Mouse (Mus musculus): ENCODE data around the gene Shank2. TPM values are rescaled to one million over a fixed set of nuclear protein-coding genes. Genes with fewer than 3 reads are reported as not detected.

Gene Shank2
- total RNA-seq, 1 experiment: 0.94 TPM

GRCm38 (mm10) chr7:144187869-144188430 is 186.2 kb downstream of the Shank2 start:
- in situ Hi-C loops (cut with MboI; ENCODE audit: low sequenced_read_pairs in 2 of 2, unreplicated experiment in 2 of 2): loop anchor here in 1 of 2 experiments (10.0 kb wide), 1 partner anchor 93 kb away; no protein-coding TSS in a partner anchor
- Histone ChIP-seq H3K27ac (ENCODE audit: insufficient read depth, low read depth, low read length, poor library complexity, severe bottlenecking) (no peak overlapping the region), H3K9ac (ENCODE audit: insufficient read depth, low read depth, low read length, poor library complexity, severe bottlenecking) (no peak overlapping the region), H3K36me3 (ENCODE audit: control insufficient read depth, insufficient read depth, low read length, poor library complexity, severe bottlenecking) (no peaks in the 10 kb centered on the region), H3K4me3 (ENCODE audit: insufficient read depth in 1 of 2, low read depth in 1 of 2, low read length in 2 of 2, poor library complexity in 1 of 2, severe bottlenecking in 1 of 2) (no peak overlapping the region), H3K4me1 (ENCODE audit: control insufficient read depth in 2 of 2, insufficient read depth in 2 of 2, low read length in 2 of 2, poor library complexity in 1 of 2) (no peaks in the 10 kb centered on the region; a peak in 1 of 4 replicates), H3K9me3 (ENCODE audit: control insufficient read depth, insufficient read depth, low read depth, low read length) (no peaks in the 10 kb centered on the region)
- no peak for TF ChIP-seq ZC3H11A (IDR thresholded peaks at IDR 0.05; ENCODE audit: borderline replicate concordance, low read depth, low read length)
- no peak for TF ChIP-seq MAFK (IDR thresholded peaks at IDR 0.05; ENCODE audit: insufficient read depth, low read depth, low read length)
- no peak for TF ChIP-seq ZNF384 (IDR thresholded peaks at IDR 0.05; ENCODE audit: low read depth, low read length)
- TF ChIP-seq CHD2 (IDR thresholded peaks at IDR 0.05; ENCODE audit: low read depth, low read length): no peak
- TF ChIP-seq HCFC1 (IDR thresholded peaks at IDR 0.05; ENCODE audit: borderline replicate concordance, insufficient read depth, low read length): no peak
- no peak for DNase-seq (ENCODE audit: low read depth, low spot score)

DNA sequence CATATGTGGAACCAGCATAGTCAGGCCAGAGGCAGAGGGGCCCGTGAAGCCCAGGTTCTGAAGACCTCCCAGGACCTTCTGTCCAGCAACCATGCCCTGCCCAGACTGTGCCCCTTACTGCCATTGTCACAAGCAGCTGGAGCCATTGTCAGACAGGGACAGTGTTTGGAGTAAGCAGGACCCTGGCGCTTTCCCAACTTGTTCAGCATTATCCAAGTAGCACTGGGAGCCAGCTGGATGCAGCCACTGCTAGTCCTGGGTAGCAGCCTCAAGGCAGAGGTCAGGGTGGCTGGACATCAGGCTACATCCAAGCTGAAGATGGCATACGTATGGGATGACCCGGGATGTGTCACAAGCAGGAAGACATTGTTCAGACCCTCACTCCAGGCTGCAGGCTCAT is 187.7 kb downstream of the Shank2 start:
- no peak for TF ChIP-seq MAFK (IDR thresholded peaks at IDR 0.05; ENCODE audit: insufficient read depth, low read depth, low read length)
- no peak for TF ChIP-seq HCFC1 (IDR thresholded peaks at IDR 0.05; ENCODE audit: borderline replicate concordance, insufficient read depth, low read length)
- no peak for TF ChIP-seq CHD2 (IDR thresholded peaks at IDR 0.05; ENCODE audit: low read depth, low read length)
- TF ChIP-seq ZNF384 (IDR thresholded peaks at IDR 0.05; ENCODE audit: low read depth, low read length): no peak
- no peak for TF ChIP-seq ZC3H11A (IDR thresholded peaks at IDR 0.05; ENCODE audit: borderline replicate concordance, low read depth, low read length)

DNA sequence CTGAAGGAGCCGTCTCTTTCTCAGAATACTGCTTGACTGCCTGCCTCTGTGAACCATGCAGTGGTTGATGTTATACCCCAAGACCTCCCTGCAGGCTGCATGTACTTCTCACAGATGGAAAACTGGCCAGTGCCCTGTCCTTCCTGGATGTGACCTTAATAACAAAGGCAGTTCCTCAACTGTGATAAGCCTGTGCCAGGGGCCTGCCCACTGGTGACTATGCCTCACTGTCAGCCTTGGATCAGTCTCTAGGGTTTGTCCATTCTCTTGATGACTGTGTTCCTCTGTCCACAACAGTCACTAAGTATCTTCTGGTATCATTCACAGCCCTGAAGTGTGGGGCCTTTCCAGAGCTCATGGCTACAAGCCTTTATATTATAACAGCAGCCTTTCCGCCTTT is 196.8 kb downstream of the Shank2 start:
- DNase-seq (ENCODE audit: low read depth, low spot score): no peak
- Histone ChIP-seq H3K36me3 (ENCODE audit: control insufficient read depth, insufficient read depth, low read length, poor library complexity, severe bottlenecking) (no peaks in the 10 kb centered on the region), H3K4me1 (ENCODE audit: control insufficient read depth in 2 of 2, insufficient read depth in 2 of 2, low read length in 2 of 2, poor library complexity in 1 of 2) (no peaks in the 10 kb centered on the region), H3K4me3 (ENCODE audit: insufficient read depth in 1 of 2, low read depth in 1 of 2, low read length in 2 of 2, poor library complexity in 1 of 2, severe bottlenecking in 1 of 2) (no peak overlapping the region), H3K9ac (ENCODE audit: insufficient read depth, low read depth, low read length, poor library complexity, severe bottlenecking) (no peak overlapping the region), H3K9me3 (ENCODE audit: control insufficient read depth, insufficient read depth, low read depth, low read length) (no peaks in the 10 kb centered on the region), H3K27ac (ENCODE audit: insufficient read depth, low read depth, low read length, poor library complexity, severe bottlenecking) (no peak overlapping the region)
- no peak for TF ChIP-seq CHD2 (IDR thresholded peaks at IDR 0.05; ENCODE audit: low read depth, low read length)
- TF ChIP-seq MAFK (IDR thresholded peaks at IDR 0.05; ENCODE audit: insufficient read depth, low read depth, low read length): no peak
- TF ChIP-seq ZNF384 (IDR thresholded peaks at IDR 0.05; ENCODE audit: low read depth, low read length): no peak
- TF ChIP-seq HCFC1 (IDR thresholded peaks at IDR 0.05; ENCODE audit: borderline replicate concordance, insufficient read depth, low read length): no peak
- TF ChIP-seq ZC3H11A (IDR thresholded peaks at IDR 0.05; ENCODE audit: borderline replicate concordance, low read depth, low read length): no peak
- in situ Hi-C loops (cut with MboI; ENCODE audit: low sequenced_read_pairs in 2 of 2, unreplicated experiment in 2 of 2): no loop called here

More for the DNA sequence above, 187.7 kb downstream of the Shank2 start:
- Histone ChIP-seq H3K27ac (ENCODE audit: insufficient read depth, low read depth, low read length, poor library complexity, severe bottlenecking) (no peak overlapping the region), H3K36me3 (ENCODE audit: control insufficient read depth, insufficient read depth, low read length, poor library complexity, severe bottlenecking) (no peaks in the 10 kb centered on the region), H3K9me3 (ENCODE audit: control insufficient read depth, insufficient read depth, low read depth, low read length) (no peaks in the 10 kb centered on the region), H3K9ac (ENCODE audit: insufficient read depth, low read depth, low read length, poor library complexity, severe bottlenecking) (no peak overlapping the region), H3K4me3 (ENCODE audit: insufficient read depth in 1 of 2, low read depth in 1 of 2, low read length in 2 of 2, poor library complexity in 1 of 2, severe bottlenecking in 1 of 2) (no peak overlapping the region), H3K4me1 (ENCODE audit: control insufficient read depth in 2 of 2, insufficient read depth in 2 of 2, low read length in 2 of 2, poor library complexity in 1 of 2) (no peaks in the 10 kb centered on the region; a peak in 1 of 4 replicates)
- no peak for DNase-seq (ENCODE audit: low read depth, low spot score)
- in situ Hi-C loops (cut with MboI; ENCODE audit: low sequenced_read_pairs in 2 of 2, unreplicated experiment in 2 of 2): loop anchor here in 1 of 2 experiments (10.0 kb wide), 1 partner anchor 95 kb away; no protein-coding TSS in a partner anchor

DNA sequence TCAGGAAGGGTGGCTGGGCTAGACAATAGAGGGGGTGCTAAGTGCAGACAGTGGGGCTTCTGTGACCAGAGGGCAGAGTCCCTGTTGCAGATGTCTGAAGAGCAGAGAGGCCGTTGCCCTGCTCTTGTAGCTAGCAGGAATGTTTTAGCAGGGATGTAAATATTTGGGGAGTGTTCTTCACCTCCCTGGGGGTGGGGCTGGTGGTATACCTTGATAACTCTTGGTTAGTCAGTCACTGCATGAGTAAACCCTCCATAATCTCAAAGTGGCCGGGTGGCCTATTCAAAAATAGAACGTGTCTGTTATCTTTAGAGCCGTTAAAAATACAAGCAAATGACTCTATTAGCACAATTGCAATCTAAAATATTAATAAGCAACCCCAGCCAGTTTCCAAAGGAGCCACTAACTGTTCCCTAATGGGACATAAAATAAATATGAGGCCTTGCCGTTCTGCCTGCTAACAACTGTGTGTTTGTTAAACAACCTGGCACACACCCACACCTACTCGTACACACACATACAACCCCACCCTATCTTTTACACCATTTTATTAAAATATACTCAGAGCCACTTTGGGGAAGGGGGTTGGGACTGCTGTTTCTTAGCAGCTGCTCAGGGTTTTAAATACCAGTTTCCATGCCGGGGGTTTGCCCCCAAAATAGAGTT is 200.4 kb downstream of the Shank2 start:
- no peak for TF ChIP-seq ZNF384 (IDR thresholded peaks at IDR 0.05; ENCODE audit: low read depth, low read length)
- no peak for TF ChIP-seq ZC3H11A (IDR thresholded peaks at IDR 0.05; ENCODE audit: borderline replicate concordance, low read depth, low read length)
- TF ChIP-seq MAFK (IDR thresholded peaks at IDR 0.05; ENCODE audit: insufficient read depth, low read depth, low read length): no peak
- TF ChIP-seq HCFC1 (IDR thresholded peaks at IDR 0.05; ENCODE audit: borderline replicate concordance, insufficient read depth, low read length): no peak
- no peak for TF ChIP-seq CHD2 (IDR thresholded peaks at IDR 0.05; ENCODE audit: low read depth, low read length)
- Histone ChIP-seq H3K36me3 (ENCODE audit: control insufficient read depth, insufficient read depth, low read length, poor library complexity, severe bottlenecking) (no peaks in the 10 kb centered on the region), H3K27ac (ENCODE audit: insufficient read depth, low read depth, low read length, poor library complexity, severe bottlenecking) (no peak overlapping the region), H3K4me1 (ENCODE audit: control insufficient read depth in 2 of 2, insufficient read depth in 2 of 2, low read length in 2 of 2, poor library complexity in 1 of 2) (no peaks in the 10 kb centered on the region), H3K9me3 (ENCODE audit: control insufficient read depth, insufficient read depth, low read depth, low read length) (no peaks in the 10 kb centered on the region), H3K4me3 (ENCODE audit: insufficient read depth in 1 of 2, low read depth in 1 of 2, low read length in 2 of 2, poor library complexity in 1 of 2, severe bottlenecking in 1 of 2) (no peak overlapping the region), H3K9ac (ENCODE audit: insufficient read depth, low read depth, low read length, poor library complexity, severe bottlenecking) (no peak overlapping the region)
- in situ Hi-C loops (cut with MboI; ENCODE audit: low sequenced_read_pairs in 2 of 2, unreplicated experiment in 2 of 2): no loop called here
- no peak for DNase-seq (ENCODE audit: low read depth, low spot score)
